20 mouse cellular contexts compared by ENCODE assay signal in the genomic region with DNA sequence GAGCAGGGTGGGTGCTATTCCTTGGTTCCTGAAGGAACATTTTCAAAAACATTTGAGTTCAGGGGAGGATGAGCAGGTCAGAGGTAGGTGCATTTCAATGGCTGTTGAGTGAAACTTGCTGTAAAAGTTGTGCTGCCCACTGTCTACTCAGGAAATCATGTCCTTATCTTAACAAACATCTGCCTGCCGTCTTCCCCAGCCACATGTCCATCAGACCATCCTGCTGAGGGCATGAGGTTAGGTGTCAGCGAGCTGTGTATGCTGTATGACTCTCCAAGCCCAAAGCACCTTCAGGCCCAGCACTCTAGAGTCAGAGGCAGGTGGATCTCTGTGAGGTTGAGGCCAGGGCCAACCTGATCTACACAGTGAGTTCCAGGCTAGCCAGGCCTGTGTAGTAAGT. TPM values are rescaled to one million over a fixed set of nuclear protein-coding genes. Genes with fewer than 3 reads are reported as not detected.
"Had no signal": no experiment of that assay in that cellular context is flagged by ENCODE, and none has a peak within 500 bp of the region (broad histone marks: within the 10 kb centered on the region; RNA-seq: fewer than 3 reads in every experiment).

No protein-coding gene starts in this region.

- H3K9me3 ChIP-seq: liver, embryonic 15.5 days; lung, embryonic 15.5 days; midbrain, embryonic 10.5 days; midbrain, embryonic 12.5 days; neural tube, embryonic 13.5 days; neural tube, embryonic 15.5 days had no signal

- H3K9ac ChIP-seq: liver, embryonic 15.5 days; lung, embryonic 15.5 days; midbrain, embryonic 12.5 days; neural tube, embryonic 13.5 days; neural tube, embryonic 15.5 days had no signal

- H3K27ac ChIP-seq: liver, embryonic 15.5 days; lung, embryonic 15.5 days; macrophage; midbrain, embryonic 10.5 days; midbrain, embryonic 12.5 days; neural tube, embryonic 13.5 days; neural tube, embryonic 15.5 days had no signal

- H3K4me2 ChIP-seq: liver, embryonic 15.5 days; lung, embryonic 15.5 days; midbrain, embryonic 12.5 days; neural tube, embryonic 13.5 days; neural tube, embryonic 15.5 days had no signal

- H3K4me1 ChIP-seq: liver, embryonic 15.5 days; lung, embryonic 15.5 days had no signal

- H3K36me3 ChIP-seq: liver, embryonic 15.5 days; lung, embryonic 15.5 days had no signal

- H3K27me3 ChIP-seq: liver, embryonic 15.5 days; midbrain, embryonic 12.5 days; neural tube, embryonic 13.5 days; neural tube, embryonic 15.5 days had no signal

- ATAC-seq: lung, postnatal 0 days; midbrain, embryonic 16.5 days had no signal

- DNase-seq: lung, adult 2 months; lung, postnatal 14 days; lung, postnatal 36 days; midbrain, embryonic 14.5 days; right cerebral cortex, postnatal 14 days; thymus, adult 18-20 months; thymus, postnatal 14 days; thymus, postnatal 4 days had no signal

- H3K4me3 ChIP-seq: liver, embryonic 15.5 days; lung, embryonic 15.5 days; midbrain, embryonic 10.5 days; midbrain, embryonic 12.5 days; myocyte; neural tube, embryonic 13.5 days; neural tube, embryonic 15.5 days had no signal

RNA-seq across cellular contexts. Expression of gene Ackr3, which starts 12.1 kb away (rescaled TPM):
- total RNA-seq: megakaryocyte, adult 5-6 weeks; megakaryocyte-erythroid progenitor cell, adult 5-6 weeks had no signal
- polyA plus RNA-seq: macrophage had no signal
